Mouse (Mus musculus): ENCODE measurements around the gene Flywch2.

- no peak for TF ChIP-seq POLR2A (IDR thresholded peaks at IDR 0.05; ENCODE audit: borderline replicate concordance, extremely low read depth, insufficient read depth, insufficient read length, poor library complexity, severe bottlenecking)
- no peak for TF ChIP-seq CTCF (IDR thresholded peaks at IDR 0.05; ENCODE audit: borderline replicate concordance, extremely low read depth, insufficient read depth, insufficient read length)
Observed at GRCm38 (mm10) chr17:23819235-23819634, 33.4 kb upstream of the Flywch2 start.

All from brain, embryonic 14.5 days (tissue).